Mouse (Mus musculus) stomach, embryonic 15.5 days (tissue): ENCODE measurements around the gene Gdap2. TPM values are rescaled to one million over a fixed set of nuclear protein-coding genes. Genes with fewer than 3 reads are reported as not detected.

Source experiments
- ATAC-seq: fragments of 200-750 bp; cut with Nextera tagmentation; 2 replicates; pipeline ENCODE4 v1.8.0; 2017; ENCODE audit warnings: low read depth, moderate number of reproducible peaks, moderate TSS enrichment; ENCODE audit not compliant: insufficient read depth, low FRiP score
- H3K27ac ChIP-seq: fragments of 300-500 bp; sonication (generic); 2 replicates; pipeline ENCODE4 v1.5.1; 2015; ENCODE audit warnings: mild to moderate bottlenecking, inconsistent platforms
- H3K27me3 ChIP-seq: fragments of 300-500 bp; sonication (generic); replicated peaks from 2 replicates; pipeline ENCODE4 v1.6.1; 2015; ENCODE audit warnings: inconsistent platforms
- H3K36me3 ChIP-seq: fragments of 300-500 bp; sonication (generic); 2 replicates; pipeline ENCODE4 v1.6.1; 2015; ENCODE audit warnings: inconsistent platforms
- H3K4me1 ChIP-seq: fragments of 300-500 bp; sonication (generic); 2 replicates; pipeline ENCODE4 v1.6.1; 2015; ENCODE audit warnings: inconsistent platforms
- H3K4me2 ChIP-seq: fragments of 300-500 bp; sonication (generic); 2 replicates; pipeline ENCODE4 v1.6.1; 2015; ENCODE audit warnings: mild to moderate bottlenecking, inconsistent platforms
- H3K4me3 ChIP-seq: fragments of 300-500 bp; sonication (generic); replicated peaks from 2 replicates; pipeline ENCODE4 v1.5.1; 2015; ENCODE audit warnings: inconsistent platforms
- H3K9ac ChIP-seq: fragments of 300-500 bp; sonication (generic); 2 replicates; pipeline ENCODE4 v1.6.1; 2015; ENCODE audit warnings: inconsistent platforms
- H3K9me3 ChIP-seq: fragments of 300-500 bp; sonication (generic); 2 replicates; pipeline ENCODE4 v1.6.1; 2016; ENCODE audit warnings: inconsistent platforms
- WGBS: fragments of 180-500 bp; shearing (Covaris S2); methylation state at CpG from one replicate; pipeline ENCODE4 v1.1.7; 2015; 5-methylcytosine and 5-hydroxymethylcytosine counted together
- polyA plus RNA-seq: library from polyadenylated mRNA; unstranded; fragments of >200 nt; fragmentation: Nextera tagmentation; extraction: Ambion mirVana; gene quantifications from 2 replicates; pipeline ENCODE4 v1.2.1, GENCODE M21; 2015

Gene Gdap2
- 26.4 and 29.5 TPM in 2 replicates for polyA plus RNA-seq

- no peaks in the 10 kb centered on the region for H3K27me3 ChIP-seq
- H3K9me3 ChIP-seq, result no peaks in the 10 kb centered on the region
- H3K36me3 ChIP-seq, result no peaks in the 10 kb centered on the region; the same call in 1 of the 2 replicates
- H3K4me2 ChIP-seq, result peak within 1 kb of the TSS; percentile 66
- H3K27ac ChIP-seq, result peak within 1 kb of the TSS; percentile 85
- peak within 1 kb of the TSS; percentile 67 for H3K4me3 ChIP-seq
- H3K9ac ChIP-seq, result peak within 1 kb of the TSS; percentile 68
- WGBS, result under 1% methylated on average over 55 of the region's 55 CpGs
- H3K4me1 ChIP-seq, result peaks cover 5% of the 10 kb centered on the region; the same call in 1 of the 2 replicates
- ATAC-seq, result peak; percentile 97
These were observed at the start of gene Gdap2, which contains the start of gene Wdr3 for GRCm38 (mm10) chr3:100162315-100163105. Gdap2 (plus strand) TSS chr3:100162381. Wdr3 (minus strand) TSS chr3:100162407.

GRCm38 (mm10) chr3:100118681-100119080, 43.5 kb upstream of the Gdap2 start:
- Histone ChIP-seq H3K9me3 (no peaks in the 10 kb centered on the region), H3K9ac (no peak overlapping the region), H3K27me3 (no peaks in the 10 kb centered on the region), H3K4me1 (no peaks in the 10 kb centered on the region), H3K27ac (no peak overlapping the region), H3K4me2 (no peak overlapping the region), H3K4me3 (no peak overlapping the region), H3K36me3 (no peaks in the 10 kb centered on the region)
- 71% methylated on average over 2 of the region's 2 CpGs for WGBS
- ATAC-seq, result no peak

- Histone ChIP-seq H3K4me1 (no peaks in the 10 kb centered on the region), H3K4me3 (no peak overlapping the region), H3K9ac (no peak overlapping the region), H3K4me2 (no peak overlapping the region), H3K36me3 (no peaks in the 10 kb centered on the region), H3K9me3 (no peaks in the 10 kb centered on the region), H3K27ac (no peak overlapping the region), H3K27me3 (no peaks in the 10 kb centered on the region)
- WGBS, result 56% methylated on average over 2 of the region's 2 CpGs
- no peak for ATAC-seq
These were observed 40.2 kb upstream of the Gdap2 start for GRCm38 (mm10) chr3:100121961-100122360.

- Histone ChIP-seq H3K36me3 (no peaks in the 10 kb centered on the region), H3K9me3 (no peaks in the 10 kb centered on the region), H3K4me1 (no peaks in the 10 kb centered on the region), H3K27ac (no peak overlapping the region), H3K4me2 (no peak overlapping the region), H3K27me3 (no peaks in the 10 kb centered on the region), H3K4me3 (no peak overlapping the region), H3K9ac (no peak overlapping the region)
- WGBS, result 42% methylated on average over 1 of the region's 1 CpGs
- ATAC-seq, result no peak
These were observed 39.7 kb upstream of the Gdap2 start for GRCm38 (mm10) chr3:100122445-100122844.

- no peak overlapping the region for H3K9ac ChIP-seq
- H3K36me3 ChIP-seq, result peaks cover 15% of the 10 kb centered on the region
- peaks cover 5% of the 10 kb centered on the region; the same call in 1 of the 2 replicates for H3K4me1 ChIP-seq
- H3K27me3 ChIP-seq, result no peaks in the 10 kb centered on the region
- peak overlapping the region; percentile 60 for H3K4me2 ChIP-seq
- ATAC-seq, result no peak
- peak overlapping the region; percentile 67; the same call in 1 of the 2 replicates for H3K4me3 ChIP-seq
- H3K27ac ChIP-seq, result no peak overlapping the region
- 82% methylated on average over 15 of the region's 15 CpGs for WGBS
- H3K9me3 ChIP-seq, result no peaks in the 10 kb centered on the region
These were observed 1.3 kb upstream of the Gdap2 start for GRCm38 (mm10) chr3:100160682-100161445.

- H3K9ac ChIP-seq, result peak overlapping the region; percentile 64
- peak overlapping the region; percentile 60 for H3K4me2 ChIP-seq
- ATAC-seq, result no peak
- H3K4me1 ChIP-seq, result peaks cover 5% of the 10 kb centered on the region; the same call in 1 of the 2 replicates
- peak overlapping the region; percentile 67 for H3K4me3 ChIP-seq
- under 1% methylated on average over 35 of the region's 35 CpGs for WGBS
- H3K27me3 ChIP-seq, result no peaks in the 10 kb centered on the region
- H3K27ac ChIP-seq, result peak overlapping the region; percentile 85; the same call in 1 of the 2 replicates
- H3K36me3 ChIP-seq, result peaks cover 7% of the 10 kb centered on the region
- no peaks in the 10 kb centered on the region for H3K9me3 ChIP-seq
These were observed 391 bp upstream of the Gdap2 start for GRCm38 (mm10) chr3:100161665-100162314.

- no peak overlapping the region for H3K27ac ChIP-seq
- no peak for ATAC-seq
- H3K4me3 ChIP-seq, result no peak overlapping the region
- H3K9ac ChIP-seq, result no peak overlapping the region
- H3K4me1 ChIP-seq, result peaks cover 5% of the 10 kb centered on the region; the same call in 1 of the 2 replicates
- H3K9me3 ChIP-seq, result no peaks in the 10 kb centered on the region
- no peaks in the 10 kb centered on the region; the same call in 1 of the 2 replicates for H3K36me3 ChIP-seq
- H3K27me3 ChIP-seq, result no peaks in the 10 kb centered on the region
- 81% methylated on average over 2 of the region's 2 CpGs for WGBS
- no peak overlapping the region for H3K4me2 ChIP-seq
These were observed 1.4 kb downstream of the Gdap2 start for GRCm38 (mm10) chr3:100163556-100163955.

GRCm38 (mm10) chr3:100164991-100165390, 2.8 kb downstream of the Gdap2 start:
- Histone ChIP-seq H3K27ac (no peak overlapping the region), H3K9me3 (no peaks in the 10 kb centered on the region), H3K4me1 (peaks cover 5% of the 10 kb centered on the region; the same call in 1 of the 2 replicates), H3K36me3 (no peaks in the 10 kb centered on the region), H3K9ac (no peak overlapping the region), H3K4me3 (no peak overlapping the region), H3K27me3 (no peaks in the 10 kb centered on the region), H3K4me2 (no peak overlapping the region)
- no peak for ATAC-seq

- Histone ChIP-seq H3K36me3 (peaks cover 33% of the 10 kb centered on the region), H3K9me3 (no peaks in the 10 kb centered on the region), H3K4me3 (no peak overlapping the region), H3K4me2 (no peak overlapping the region), H3K4me1 (no peaks in the 10 kb centered on the region), H3K27me3 (no peaks in the 10 kb centered on the region), H3K9ac (no peak overlapping the region), H3K27ac (no peak overlapping the region)
- 77% methylated on average over 2 of the region's 2 CpGs for WGBS
- ATAC-seq, result no peak
These were observed 13.8 kb downstream of the Gdap2 start for GRCm38 (mm10) chr3:100176031-100176430.

GRCm38 (mm10) chr3:100180471-100180870, 18.3 kb downstream of the Gdap2 start:
- Histone ChIP-seq H3K27me3 (no peaks in the 10 kb centered on the region), H3K9ac (no peak overlapping the region), H3K9me3 (no peaks in the 10 kb centered on the region), H3K4me3 (no peak overlapping the region), H3K27ac (no peak overlapping the region), H3K4me2 (no peak overlapping the region), H3K36me3 (peaks cover 18% of the 10 kb centered on the region; the same call in 1 of the 2 replicates), H3K4me1 (no peaks in the 10 kb centered on the region)
- ATAC-seq, result no peak
- 60% methylated on average over 3 of the region's 3 CpGs for WGBS

- H3K27ac ChIP-seq, result no peak overlapping the region
- 0 out of 2 replicates have a peak, but pooled peaks cover 7% of the 10 kb centered on the region for H3K36me3 ChIP-seq
- no peaks in the 10 kb centered on the region for H3K4me1 ChIP-seq
- no peak overlapping the region for H3K4me3 ChIP-seq
- H3K4me2 ChIP-seq, result no peak overlapping the region
- H3K9me3 ChIP-seq, result no peaks in the 10 kb centered on the region
- no peak overlapping the region for H3K9ac ChIP-seq
- WGBS, result 30% methylated on average over 1 of the region's 1 CpGs
- no peak for ATAC-seq
- no peaks in the 10 kb centered on the region for H3K27me3 ChIP-seq
These were observed 27.3 kb downstream of the Gdap2 start for GRCm38 (mm10) chr3:100189444-100189843.
